Mouse (Mus musculus) liver, postnatal 0 days (tissue): ENCODE data around the gene Blvrb.

Experiments
- CTCF ChIP-seq: sonication (generic); IDR thresholded peaks from 2 replicates; pipeline ENCODE4 v1.5.1; 2016; ENCODE audit warnings: antibody characterized with exemption, low read depth
- EP300 ChIP-seq: IDR thresholded peaks from 2 replicates; pipeline ENCODE4 v1.6.1; 2016; ENCODE audit warnings: antibody characterized with exemption, low read depth, mild to moderate bottlenecking

GRCm38 (mm10) chr7:27459640-27460039, 11.9 kb downstream of the Blvrb start:
- no peak for TF ChIP-seq CTCF
- TF ChIP-seq EP300, result peak; percentile 42; the same call in 1 of the 2 replicates
